Mouse (Mus musculus) ES-Bruce4 (cell line): Measurements from ENCODE around the gene Ttc39a.

Experiments
- CTCF ChIP-seq: IDR thresholded peaks from one replicate; pipeline ENCODE4 v1.8.1; 2011; ENCODE audit warnings: low read depth, low read length
- EP300 ChIP-seq: IDR thresholded peaks from 2 replicates; pipeline ENCODE4 v1.6.1; 2011; ENCODE audit warnings: low read depth, low read length; ENCODE audit not compliant: insufficient read depth
- POLR2A ChIP-seq: IDR thresholded peaks from one replicate; pipeline ENCODE4 v1.8.1; 2011; ENCODE audit warnings: low read length; ENCODE audit not compliant: insufficient read depth

GRCm38 (mm10) chr4:109471606-109472005, 65.2 kb downstream of the Ttc39a start:
- TF ChIP-seq POLR2A = no peak
- TF ChIP-seq CTCF = no peak
- no peak for TF ChIP-seq EP300
